Mouse (Mus musculus) heart, adult 2 months (tissue): ENCODE data around the gene Tcaim. TPM values are rescaled to one million over a fixed set of nuclear protein-coding genes. Genes with fewer than 3 reads are reported as not detected.

ENCODE experiments used
- DNase-seq, 2 experiments: peaks; one replicate each; pipeline ENCODE4 v3.0.0; 2021
- H3K27ac ChIP-seq: fragments of 200-600 bp; 2 replicates; pipeline ENCODE4 v1.8.1; 2022
- H3K27me3 ChIP-seq: fragments of 200-500 bp; 2 replicates; pipeline ENCODE4 v1.6.1; 2012; ENCODE audit warnings: mild to moderate bottlenecking, low read length, inconsistent platforms, mixed read lengths; ENCODE audit not compliant: control insufficient read depth, insufficient read depth
- H3K36me3 ChIP-seq: fragments of 200-500 bp; 2 replicates; pipeline ENCODE4 v1.6.1; 2012; ENCODE audit warnings: low read length, inconsistent platforms; ENCODE audit not compliant: control insufficient read depth, insufficient read depth
- H3K4me1 ChIP-seq: fragments of 200-500 bp; 2 replicates; pipeline ENCODE4 v1.6.1; 2011; ENCODE audit warnings: low read length; ENCODE audit not compliant: control insufficient read depth, insufficient read depth
- H3K4me3 ChIP-seq: fragments of 200-600 bp; 2 replicates; pipeline ENCODE4 v1.8.1; 2022
- H3K79me2 ChIP-seq: fragments of 200-500 bp; replicated peaks from 2 replicates; pipeline ENCODE4 v1.6.1; 2012; ENCODE audit warnings: mild to moderate bottlenecking, inconsistent platforms, low read length, moderate library complexity, mixed read lengths; ENCODE audit not compliant: control insufficient read depth, insufficient read depth
- H3K9ac ChIP-seq: fragments of 200-500 bp; 2 replicates; pipeline ENCODE4 v1.6.1; 2012; ENCODE audit warnings: low read depth, mild to moderate bottlenecking, control low read depth, inconsistent platforms, low read length, mixed read lengths
- CTCF ChIP-seq: fragments of 200-600 bp; IDR thresholded peaks from 2 replicates; pipeline ENCODE4 v1.8.1; 2022; ENCODE audit warnings: antibody characterized with exemption, mild to moderate bottlenecking, moderate library complexity
- EP300 ChIP-seq: fragments of 200-500 bp; IDR thresholded peaks from 2 replicates; pipeline ENCODE4 v1.6.1; 2011; ENCODE audit warnings: low read depth, low read length, control low read depth; ENCODE audit not compliant: insufficient read depth
- POLR2A ChIP-seq: fragments of 200-500 bp; IDR thresholded peaks from 2 replicates; pipeline ENCODE4 v1.6.1; 2011; ENCODE audit warnings: mild to moderate bottlenecking, low read depth, low read length, control low read depth; ENCODE audit not compliant: insufficient read depth
- WGBS: fragments of 180-500 bp; shearing (Covaris S2); methylation state at CpG from one replicate; pipeline ENCODE4 v1.1.7; 2018; 5-methylcytosine and 5-hydroxymethylcytosine counted together
- intact Hi-C: fragments of 180-260 bp; cut with DNase I; formaldehyde crosslinking; loops from one replicate; pipeline ENCODE4 v1.15.1; 2025
- polyA plus RNA-seq: library from polyadenylated mRNA; depleted of rRNA; stranded (reverse); fragments of >200 nt; gene quantifications from 2 replicates; pipeline ENCODE4 v1.2.3, GENCODE M21; 2012; rRNA removed
- total RNA-seq, 2 experiments: library from RNA; stranded (reverse); gene quantifications; 2 replicates each; pipeline ENCODE4 v1.2.3; 2021

Tcaim gene
- total and polyA plus RNA-seq, 3 experiments, result 20.4 to 56.5 (median 46.9) TPM

DNA sequence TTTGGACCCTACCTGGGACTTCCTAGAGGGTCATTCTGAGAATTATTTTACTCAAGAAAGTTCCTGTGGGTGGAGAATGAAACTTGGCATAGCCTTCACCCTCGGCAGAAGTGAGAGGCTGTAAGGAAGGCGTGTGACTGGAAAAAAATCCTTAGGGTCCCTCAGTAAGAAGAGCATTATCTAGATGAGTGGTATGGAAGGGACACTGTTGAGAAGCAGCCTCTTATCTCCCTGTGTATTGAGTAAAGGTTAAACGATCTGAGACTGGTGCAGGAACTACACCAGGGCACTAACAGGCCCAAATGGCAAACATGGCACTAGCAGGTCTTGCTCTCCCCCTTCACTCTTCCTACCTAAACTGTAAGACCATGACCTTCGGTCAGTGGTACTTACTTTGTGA is 60.9 kb downstream of the Tcaim start:
- intact Hi-C loops, result loop anchor here (2.0 to 5.0 kb wide), 2 partner anchors 21 to 56 kb away; partner anchors contain the start of gene Zfp105
- DNase-seq, result no peak
- Histone ChIP-seq H3K27ac (peak overlapping the region; percentile 92), H3K79me2 (peaks cover 4% of the 10 kb centered on the region), H3K36me3 (peaks cover 13% of the 10 kb centered on the region), H3K4me1 (peaks cover 2% of the 10 kb centered on the region), H3K9ac (peak overlapping the region; percentile 32; the same call in 1 of the 2 replicates), H3K27me3 (no peaks in the 10 kb centered on the region), H3K4me3 (peak overlapping the region; percentile 68)
- TF ChIP-seq CTCF, result no peak
- no peak for TF ChIP-seq EP300
- TF ChIP-seq POLR2A, result no peak
- WGBS, result 62% methylated on average over 4 of the region's 4 CpGs

DNA sequence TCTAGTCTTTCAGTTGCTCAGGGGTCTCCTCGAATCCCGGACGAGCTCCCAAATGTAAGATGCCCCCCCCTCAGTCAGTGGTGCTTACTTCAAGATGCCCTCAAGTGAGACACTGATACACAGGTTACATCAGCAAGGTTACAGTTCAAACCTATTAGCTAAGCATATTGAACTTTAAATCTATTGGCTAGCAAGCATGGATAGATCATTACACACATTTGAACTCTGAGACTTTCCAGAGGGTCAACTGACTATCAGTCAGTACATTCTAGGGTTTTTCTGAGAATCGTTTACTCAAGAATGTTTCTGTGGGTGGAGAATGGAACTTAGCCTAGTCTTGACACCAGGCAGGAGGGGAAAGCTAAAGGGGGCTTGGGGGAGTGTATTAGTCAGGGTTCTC is 67.3 kb downstream of the Tcaim start:
- no peaks in the 10 kb centered on the region for H3K4me1 ChIP-seq
- intact Hi-C loops, result no loop called here
- H3K27ac ChIP-seq, result no peak overlapping the region
- TF ChIP-seq POLR2A (no peak), EP300 (no peak)
- DNase-seq, result no peak
- no peak overlapping the region for H3K9ac ChIP-seq
- no peaks in the 10 kb centered on the region for H3K79me2 ChIP-seq
- no peak overlapping the region for H3K4me3 ChIP-seq
- H3K27me3 ChIP-seq, result no peaks in the 10 kb centered on the region
- no peaks in the 10 kb centered on the region for H3K36me3 ChIP-seq
- 87% methylated on average over 4 of the region's 4 CpGs for WGBS

DNA sequence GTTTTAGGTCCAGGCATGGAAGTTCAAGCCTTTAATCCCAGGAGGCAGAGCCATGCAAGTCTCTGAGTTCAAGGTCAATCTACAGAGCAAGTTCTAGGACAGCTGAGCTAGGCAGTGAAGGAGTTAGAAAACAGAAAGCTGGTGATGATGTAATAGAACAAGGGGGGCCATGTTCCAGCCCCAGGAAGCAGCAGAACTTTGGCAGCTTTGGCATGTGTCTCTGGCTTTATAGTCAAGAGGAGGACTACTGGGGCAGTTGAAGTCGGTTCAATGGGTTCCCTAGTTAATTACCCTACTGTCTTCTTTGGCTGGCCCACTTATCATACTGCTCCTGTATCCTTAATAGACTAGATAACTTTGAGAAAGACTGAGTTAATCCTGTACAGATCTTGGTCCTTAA is 69.3 kb downstream of the Tcaim start:
- H3K27ac ChIP-seq, result no peak overlapping the region
- WGBS, result 29% methylated on average over 1 of the region's 1 CpGs
- no peaks in the 10 kb centered on the region for H3K79me2 ChIP-seq
- DNase-seq, result no peak
- no peaks in the 10 kb centered on the region for H3K4me1 ChIP-seq
- TF ChIP-seq POLR2A (no peak), CTCF (no peak), EP300 (no peak)
- H3K36me3 ChIP-seq, result no peaks in the 10 kb centered on the region
- no peak overlapping the region for H3K4me3 ChIP-seq
- no peaks in the 10 kb centered on the region for H3K27me3 ChIP-seq
- no peak overlapping the region for H3K9ac ChIP-seq
- intact Hi-C loops, result no loop called here

DNA sequence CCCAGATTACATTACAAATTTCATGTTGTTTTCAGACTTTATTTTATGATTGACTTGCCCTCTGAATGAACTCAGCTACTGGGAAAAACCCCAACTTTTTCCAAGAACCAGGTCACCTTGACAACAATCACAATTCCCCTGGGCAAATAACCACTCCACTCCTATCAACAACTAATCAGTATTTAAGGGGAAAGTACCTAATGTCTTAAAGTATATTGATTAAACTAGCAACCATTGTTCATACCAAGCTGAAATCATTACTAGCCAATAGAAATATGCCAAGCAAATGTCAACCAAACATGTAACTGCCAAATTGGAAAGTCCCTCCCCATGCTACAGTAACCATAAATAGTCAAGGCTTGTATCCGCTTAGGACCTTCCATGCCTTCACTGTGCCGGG is 69.8 kb downstream of the Tcaim start:
- 82% methylated on average over 2 of the region's 2 CpGs for WGBS
- no peak overlapping the region for H3K27ac ChIP-seq
- no peaks in the 10 kb centered on the region for H3K36me3 ChIP-seq
- no peak overlapping the region for H3K9ac ChIP-seq
- no peak overlapping the region for H3K4me3 ChIP-seq
- no peaks in the 10 kb centered on the region for H3K4me1 ChIP-seq
- H3K79me2 ChIP-seq, result no peaks in the 10 kb centered on the region
- intact Hi-C loops, result no loop called here
- H3K27me3 ChIP-seq, result no peaks in the 10 kb centered on the region
- no peak for DNase-seq
- no peak for TF ChIP-seq EP300
- TF ChIP-seq POLR2A, result no peak
- TF ChIP-seq CTCF, result no peak

DNA sequence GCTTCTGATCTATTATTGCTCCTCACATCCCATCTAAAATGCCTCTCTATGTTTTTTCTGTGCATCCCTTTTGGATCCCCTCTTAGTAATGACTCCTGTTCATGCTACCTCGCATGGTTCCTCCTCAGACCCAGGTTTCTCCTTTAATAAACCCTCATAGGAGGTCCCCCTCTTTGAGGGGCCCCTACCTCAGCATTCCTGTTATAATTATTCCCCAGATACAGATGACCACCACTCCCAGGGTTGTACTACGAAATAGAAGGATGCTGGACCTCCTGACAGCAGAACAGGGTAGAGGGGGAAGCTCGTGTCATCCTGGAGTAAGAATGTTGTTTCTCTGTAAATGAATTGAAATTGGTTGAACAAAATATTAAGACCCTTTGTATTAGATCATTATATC is 80.0 kb downstream of the Tcaim start, which contains the start of gene Zkscan7:
Zkscan7 (plus strand) TSS at position 301 of the 400 bp plus-strand sequence.
- no peaks in the 10 kb centered on the region for H3K36me3 ChIP-seq
- H3K4me1 ChIP-seq, result no peaks in the 10 kb centered on the region; the same call in 1 of the 2 replicates
- WGBS, result 92% methylated on average over 3 of the region's 3 CpGs
- no peaks in the 10 kb centered on the region for H3K27me3 ChIP-seq
- intact Hi-C loops, result loop anchor here (10.0 kb wide), 1 partner anchor 151 kb away; no protein-coding TSS in a partner anchor
- TF ChIP-seq POLR2A (no peak), EP300 (no peak), CTCF (no peak)
- no peaks in the 10 kb centered on the region for H3K79me2 ChIP-seq
- H3K9ac ChIP-seq, result no peak within 1 kb of the TSS
- no peak for DNase-seq
- peak within 1 kb of the TSS; percentile 69 for H3K27ac ChIP-seq
- H3K4me3 ChIP-seq, result peak within 1 kb of the TSS; percentile 63

Other genes starting within 250 kb of the Tcaim start
- not detected for gene Topaz1, start 58.2 kb upstream of the Tcaim start, total RNA-seq
- gene Topaz1, start 58.2 kb upstream of the Tcaim start, polyA plus RNA-seq, result not detected in 2 replicates
- gene Gm35549, start 38.5 kb downstream of the Tcaim start, total RNA-seq, result not detected
- not detected in 2 replicates for gene Gm35549, start 38.5 kb downstream of the Tcaim start, polyA plus RNA-seq
- 100 to 1,000 TPM in 1 of 2 experiments, 10 to 100 TPM in 1; 64.6 to 100 TPM for gene Zfp445, start 60.5 kb downstream of the Tcaim start, total RNA-seq
- 31.1 and 79.7 TPM in 2 replicates for gene Zfp445, start 60.5 kb downstream of the Tcaim start, polyA plus RNA-seq
- 1 to 10 TPM; 4.7 to 5.9 TPM for gene Zkscan7, start 80.1 kb downstream of the Tcaim start, total RNA-seq
- 2.6 and 4.1 TPM in 2 replicates for gene Zkscan7, start 80.1 kb downstream of the Tcaim start, polyA plus RNA-seq
- 1 to 10 TPM; 1.7 to 2.1 TPM for gene Zfp105, start 117.5 kb downstream of the Tcaim start, total RNA-seq
- 0.86 and 0.91 TPM in 2 replicates for gene Zfp105, start 117.5 kb downstream of the Tcaim start, polyA plus RNA-seq
- 10 to 100 TPM; 16.1 to 18.9 TPM for gene 1110059G10Rik, start 145.5 kb downstream of the Tcaim start, total RNA-seq
- gene 1110059G10Rik, start 145.5 kb downstream of the Tcaim start, polyA plus RNA-seq, result 3.0 and 5.3 TPM in 2 replicates
- under 1 TPM; 0.13 to 0.34 TPM for gene Kif15, start 145.5 kb downstream of the Tcaim start, total RNA-seq
- gene Kif15, start 145.5 kb downstream of the Tcaim start, polyA plus RNA-seq, result 0.21 and 1.3 TPM in 2 replicates
- gene Tmem42, start 215.8 kb downstream of the Tcaim start, total RNA-seq, result 10 to 100 TPM; 12.2 to 12.9 TPM
- 15.3 and 22.5 TPM in 2 replicates for gene Tmem42, start 215.8 kb downstream of the Tcaim start, polyA plus RNA-seq
- gene Tgm4, start 229.2 kb downstream of the Tcaim start, total RNA-seq, result not detected
- gene Tgm4, start 229.2 kb downstream of the Tcaim start, polyA plus RNA-seq, result 0.23 TPM in 1 of 2 replicates, not detected in the other